Mouse (Mus musculus): Measurements from ENCODE around the gene Uba7. TPM values are rescaled to one million over a fixed set of nuclear protein-coding genes. Genes with fewer than 3 reads are reported as not detected.

The Uba7 gene
- polyA plus RNA-seq, 1 experiment from 2014 or later = 28.0 TPM

DNA sequence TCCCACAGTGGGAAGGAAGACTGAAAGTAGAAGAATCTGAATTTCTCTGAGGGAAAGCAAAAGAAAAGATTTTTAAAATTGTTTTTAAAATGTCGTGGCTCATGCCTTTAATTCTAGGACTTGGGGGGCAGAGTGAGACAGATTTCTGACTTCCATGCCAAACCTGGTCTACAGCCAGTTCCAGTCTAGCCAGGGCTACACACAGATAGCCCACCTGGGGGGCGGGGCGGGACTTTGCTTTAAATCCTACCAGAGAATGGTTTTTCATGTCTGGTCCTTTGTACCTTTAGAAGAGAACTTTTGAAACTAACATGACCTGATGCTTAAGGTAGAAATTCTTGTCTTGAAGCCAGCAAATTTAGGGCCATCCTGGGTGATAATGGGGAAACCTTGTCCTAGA, 47.9 kb downstream of the Uba7 start:
- no peaks in the 10 kb centered on the region for H3K27me3 ChIP-seq
- WGBS = 84% methylated on average over 3 of the region's 3 CpGs
- H3K9ac ChIP-seq = no peak overlapping the region
- no peak for ATAC-seq (ENCODE audit: insufficient number of reproducible peaks, low FRiP score, low TSS enrichment, low read depth)
- no peak overlapping the region for H3K4me3 ChIP-seq (replicated peaks)
- H3K4me2 ChIP-seq (replicated peaks) = no peak overlapping the region
- H3K36me3 ChIP-seq = peaks cover 38% of the 10 kb centered on the region
- no peaks in the 10 kb centered on the region for H3K9me3 ChIP-seq (replicated peaks)
- no peak overlapping the region for H3K27ac ChIP-seq (replicated peaks)
- H3K4me1 ChIP-seq = no peaks in the 10 kb centered on the region

DNA sequence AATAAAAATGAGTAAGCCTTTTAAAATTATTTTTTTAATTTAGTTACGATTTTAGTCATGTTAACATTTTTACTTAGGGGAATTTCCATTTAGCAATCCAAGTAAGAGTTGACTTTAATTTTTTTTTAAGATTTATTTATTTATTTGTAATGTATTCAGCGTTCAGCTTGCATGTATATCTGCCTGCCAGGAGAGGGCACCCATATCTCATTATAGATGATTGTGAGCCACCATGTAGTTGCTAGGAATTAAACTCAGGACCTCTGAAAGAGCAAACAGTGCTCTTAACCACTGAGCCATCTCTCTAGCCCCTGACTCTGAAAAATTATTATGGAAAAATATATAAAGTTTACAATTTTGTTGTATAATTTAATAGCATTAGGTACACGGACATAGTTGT, 51.3 kb downstream of the Uba7 start:
- Histone ChIP-seq H3K4me3 (replicated peaks) (no peak overlapping the region), H3K4me2 (replicated peaks) (no peak overlapping the region), H3K9me3 (replicated peaks) (no peaks in the 10 kb centered on the region), H3K4me1 (no peaks in the 10 kb centered on the region), H3K27ac (replicated peaks) (no peak overlapping the region), H3K36me3 (peaks cover 47% of the 10 kb centered on the region), H3K9ac (no peak overlapping the region), H3K27me3 (no peaks in the 10 kb centered on the region)
- ATAC-seq (ENCODE audit: insufficient number of reproducible peaks, low FRiP score, low TSS enrichment, low read depth) = no peak
- WGBS = 88% methylated on average over 3 of the region's 3 CpGs

DNA sequence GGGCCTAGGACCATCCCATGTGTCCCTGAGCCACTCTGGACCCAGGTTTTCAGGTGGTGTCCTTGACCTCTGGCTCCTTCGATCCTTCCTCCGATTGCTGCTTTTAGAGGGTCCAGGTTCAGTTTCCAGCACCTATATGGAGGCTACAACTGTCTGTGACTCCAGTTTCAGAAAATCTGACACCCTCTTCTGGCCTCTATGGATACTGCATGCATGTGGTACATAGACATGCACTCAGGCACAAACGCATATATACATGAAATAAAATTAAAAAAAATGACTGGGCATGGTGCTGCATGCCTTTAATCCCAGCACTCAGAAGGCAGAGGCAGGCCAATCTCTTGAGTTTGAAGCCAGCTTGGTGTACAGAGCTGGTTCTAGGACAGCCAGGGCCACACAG, 52.6 kb downstream of the Uba7 start:
- WGBS = 96% methylated on average over 3 of the region's 3 CpGs

GRCm38 (mm10) chr9:108032126-108032525, 56.8 kb downstream of the Uba7 start:
- 89% methylated on average over 5 of the region's 5 CpGs for WGBS
- peaks cover 49% of the 10 kb centered on the region for H3K36me3 ChIP-seq
- no peak overlapping the region for H3K9ac ChIP-seq
- H3K27me3 ChIP-seq = no peaks in the 10 kb centered on the region
- ATAC-seq (ENCODE audit: insufficient number of reproducible peaks, low FRiP score, low TSS enrichment, low read depth) = no peak
- no peaks in the 10 kb centered on the region for H3K9me3 ChIP-seq (replicated peaks)
- H3K27ac ChIP-seq (replicated peaks) = no peak overlapping the region
- no peaks in the 10 kb centered on the region for H3K4me1 ChIP-seq
- H3K4me2 ChIP-seq (replicated peaks) = no peak overlapping the region
- H3K4me3 ChIP-seq (replicated peaks) = no peak overlapping the region

More for the DNA sequence above, 52.6 kb downstream of the Uba7 start:
- Histone ChIP-seq H3K27ac (replicated peaks) (no peak overlapping the region), H3K36me3 (peaks cover 56% of the 10 kb centered on the region), H3K27me3 (no peaks in the 10 kb centered on the region), H3K9me3 (replicated peaks) (no peaks in the 10 kb centered on the region), H3K4me1 (no peaks in the 10 kb centered on the region), H3K4me2 (replicated peaks) (no peak overlapping the region), H3K9ac (no peak overlapping the region), H3K4me3 (replicated peaks) (no peak overlapping the region)
- no peak for ATAC-seq (ENCODE audit: insufficient number of reproducible peaks, low FRiP score, low TSS enrichment, low read depth)

Other genes starting within 250 kb of the Uba7 start
- gene Rbm5, start 204.5 kb upstream of the Uba7 start, polyA plus RNA-seq (2015; fragmentation: Nextera tagmentation; extraction: Ambion mirVana) = 198 and 218 TPM in 2 replicates
- 75.7 and 77.6 TPM in 2 replicates for gene Rbm6, start 102.3 kb upstream of the Uba7 start, polyA plus RNA-seq (2015; fragmentation: Nextera tagmentation; extraction: Ambion mirVana)
- gene Mon1a, start 87.4 kb upstream of the Uba7 start, polyA plus RNA-seq (2015; fragmentation: Nextera tagmentation; extraction: Ambion mirVana) = 17.2 and 18.2 TPM in 2 replicates
- gene Mst1r, start 68.6 kb upstream of the Uba7 start, polyA plus RNA-seq (2015; fragmentation: Nextera tagmentation; extraction: Ambion mirVana) = 7.4 and 7.7 TPM in 2 replicates
- gene Actl11, start 47.0 kb upstream of the Uba7 start, polyA plus RNA-seq (2015; fragmentation: Nextera tagmentation; extraction: Ambion mirVana) = not detected in 2 replicates
- 5.9 and 6.0 TPM in 2 replicates for gene Camkv, start 39.8 kb upstream of the Uba7 start, polyA plus RNA-seq (2015; fragmentation: Nextera tagmentation; extraction: Ambion mirVana)
- 16.6 and 18.7 TPM in 2 replicates for gene Traip, start 25.4 kb upstream of the Uba7 start, polyA plus RNA-seq (2015; fragmentation: Nextera tagmentation; extraction: Ambion mirVana)
- gene Gm20661, start 7.6 kb downstream of the Uba7 start, polyA plus RNA-seq (2015; fragmentation: Nextera tagmentation; extraction: Ambion mirVana) = 6.4 and 6.9 TPM in 2 replicates
- 90.4 and 97.1 TPM in 2 replicates for gene Inka1, start 10.4 kb downstream of the Uba7 start, polyA plus RNA-seq (2015; fragmentation: Nextera tagmentation; extraction: Ambion mirVana)
- gene Cdhr4, start 17.0 kb downstream of the Uba7 start, polyA plus RNA-seq (2015; fragmentation: Nextera tagmentation; extraction: Ambion mirVana) = 9.5 and 12.7 TPM in 2 replicates
- gene Gm20662, start 20.8 kb downstream of the Uba7 start, polyA plus RNA-seq (2015; fragmentation: Nextera tagmentation; extraction: Ambion mirVana) = 0.52 and 0.64 TPM in 2 replicates
- gene Ip6k1, start 27.0 kb downstream of the Uba7 start, polyA plus RNA-seq (2015; fragmentation: Nextera tagmentation; extraction: Ambion mirVana) = 67.9 and 68.7 TPM in 2 replicates
- gene Gmppb, start 73.7 kb downstream of the Uba7 start, polyA plus RNA-seq (2015; fragmentation: Nextera tagmentation; extraction: Ambion mirVana) = 38.4 and 40.5 TPM in 2 replicates
- gene Amigo3, start 77.7 kb downstream of the Uba7 start, polyA plus RNA-seq (2015; fragmentation: Nextera tagmentation; extraction: Ambion mirVana) = 4.0 and 5.0 TPM in 2 replicates
- 3.1 and 3.5 TPM in 2 replicates for gene Mst1, start 104.9 kb downstream of the Uba7 start, polyA plus RNA-seq (2015; fragmentation: Nextera tagmentation; extraction: Ambion mirVana)
- gene Rnf123, start 107.8 kb downstream of the Uba7 start, polyA plus RNA-seq (2015; fragmentation: Nextera tagmentation; extraction: Ambion mirVana) = 28.7 and 34.9 TPM in 2 replicates
- gene Apeh, start 119.1 kb downstream of the Uba7 start, polyA plus RNA-seq (2015; fragmentation: Nextera tagmentation; extraction: Ambion mirVana) = 48.3 and 51.2 TPM in 2 replicates
- gene Bsn, start 214.9 kb downstream of the Uba7 start, polyA plus RNA-seq (2015; fragmentation: Nextera tagmentation; extraction: Ambion mirVana) = 1.0 and 1.3 TPM in 2 replicates